Mouse (Mus musculus): Measurements from ENCODE around the gene Ccdc190. TPM values are rescaled to one million over a fixed set of nuclear protein-coding genes. Genes with fewer than 3 reads are reported as not detected.

Gene Ccdc190
- total and polyA plus RNA-seq, 3 experiments: not detected

DNA sequence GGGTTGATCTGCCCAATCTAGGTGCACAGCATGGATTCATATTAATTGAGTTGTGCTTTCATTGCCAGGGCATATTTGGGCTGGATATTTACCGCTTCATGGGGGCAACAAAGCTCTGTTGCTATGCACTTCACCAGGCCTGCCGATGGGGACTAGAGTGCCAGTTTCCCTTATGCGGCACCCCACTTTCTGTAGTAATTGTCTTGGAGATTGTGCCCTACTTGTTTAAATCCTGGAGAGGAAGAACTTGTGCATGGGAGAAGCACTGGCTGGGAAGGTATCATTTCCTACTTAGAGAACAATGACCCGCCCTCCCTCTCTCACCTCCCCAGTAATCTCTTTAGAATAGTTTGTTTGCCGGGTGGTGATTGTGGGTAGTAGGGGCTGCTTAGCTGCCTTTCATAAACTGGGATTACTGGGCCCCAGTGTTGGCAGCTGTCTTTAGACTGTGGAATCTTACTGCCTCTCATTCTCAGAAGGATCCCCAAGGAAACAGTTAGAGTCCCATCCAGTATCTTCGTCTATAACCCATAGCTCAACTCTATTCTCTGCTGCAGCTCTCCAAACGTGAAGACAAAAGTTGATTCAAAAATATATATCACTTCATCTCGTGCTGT lies 587 bp upstream of the Ccdc190 start:
- Histone ChIP-seq H3K79me2 (replicated peaks; ENCODE audit: control insufficient read depth, extremely low read depth, insufficient read depth, poor library complexity, severe bottlenecking) (no peaks in the 10 kb centered on the region), H3K9me3 (replicated peaks; ENCODE audit: low read length) (no peaks in the 10 kb centered on the region), H3K4me1 (ENCODE audit: control insufficient read depth in 1 of 2, insufficient read depth in 2 of 2) (peaks cover 0 to 11% of the 10 kb centered on the region in 2 experiments; a peak in 2 of 4 replicates), H3K4me2 (ENCODE audit: insufficient read depth, low read depth, poor library complexity, severe bottlenecking) (no peak overlapping the region), H3K27me3 (replicated peaks) (peaks cover 11% of the 10 kb centered on the region), H3K27ac (ENCODE audit: insufficient read depth, low read depth) (no peak overlapping the region), H3K9ac (ENCODE audit: insufficient read depth, low read depth) (no peak overlapping the region), H3K36me3 (replicated peaks in 1 of 2; ENCODE audit: control insufficient read depth in 1 of 2, insufficient read depth in 1 of 2, low read length in 1 of 2) (no peaks in the 10 kb centered on the region), H3K4me3 (replicated peaks in 1 of 3; ENCODE audit: low read depth in 2 of 3, low read length in 2 of 3, poor library complexity in 1 of 3) (no peak overlapping the region)
- dilution Hi-C loops (cut with MboI; ENCODE audit: extremely low pct_ligation_motif_present, extremely low pct_unique_long_range_greater_than_20kb, low sequenced_read_pairs) (no loop called here), in situ Hi-C loops (cut with MboI; ENCODE audit: low pct_ligation_motif_present, low pct_unique_long_range_greater_than_20kb, low sequenced_read_pairs) (loop anchor here (10.0 kb wide), 2 partner anchors 253 to 393 kb away; partner anchors contain the start of gene Nuf2)
- TF ChIP-seq JUND (conservative IDR thresholded peaks at IDR 0.05; ENCODE audit: low read depth, low read length) (no peak), PAX5 (IDR thresholded peaks at IDR 0.05; ENCODE audit: low read length) (no peak), NRF1 (IDR thresholded peaks at IDR 0.05; ENCODE audit: low read depth, low read length) (no peak), ZC3H11A (IDR thresholded peaks at IDR 0.05; ENCODE audit: low read depth, low read length) (no peak), RCOR1 (conservative IDR thresholded peaks at IDR 0.05; ENCODE audit: low read depth, low read length) (no peak), ZKSCAN1 (IDR thresholded peaks at IDR 0.05; ENCODE audit: borderline replicate concordance, low read depth, low read length) (no peak), ELF1 (IDR thresholded peaks at IDR 0.05; ENCODE audit: low read depth, low read length) (no peak), RAD21 (IDR thresholded peaks at IDR 0.05; ENCODE audit: low read depth, low read length) (no peak), MAFK (IDR thresholded peaks at IDR 0.05; ENCODE audit: insufficient replicate concordance, low read length) (no peak), CHD1 (IDR thresholded peaks at IDR 0.05; ENCODE audit: low read depth, low read length) (no peak), POLR2AphosphoS2 (IDR thresholded peaks at IDR 0.05; ENCODE audit: low read depth, low read length) (no peak), MAZ (IDR thresholded peaks at IDR 0.05; ENCODE audit: low read depth, low read length) (no peak), ZMIZ1 (IDR thresholded peaks at IDR 0.05; ENCODE audit: low read depth, low read length) (no peak), ZNF384 (IDR thresholded peaks at IDR 0.05; ENCODE audit: low read depth, low read length) (no peak), POLR2A (IDR thresholded peaks at IDR 0.05; ENCODE audit: low read depth, low read length) (no peak), MYC (IDR thresholded peaks at IDR 0.05; ENCODE audit: low read depth, low read length) (no peak), CHD2 (IDR thresholded peaks at IDR 0.05; ENCODE audit: low read length) (no peak), SMC3 (IDR thresholded peaks at IDR 0.05; ENCODE audit: low read depth, low read length) (no peak), BHLHE40 (IDR thresholded peaks at IDR 0.05; ENCODE audit: low read depth, low read length) (no peak), TBP (conservative IDR thresholded peaks at IDR 0.05; ENCODE audit: low read depth, low read length) (no peak)
- DNase-seq (ENCODE audit: extremely low read depth): no peak

DNA sequence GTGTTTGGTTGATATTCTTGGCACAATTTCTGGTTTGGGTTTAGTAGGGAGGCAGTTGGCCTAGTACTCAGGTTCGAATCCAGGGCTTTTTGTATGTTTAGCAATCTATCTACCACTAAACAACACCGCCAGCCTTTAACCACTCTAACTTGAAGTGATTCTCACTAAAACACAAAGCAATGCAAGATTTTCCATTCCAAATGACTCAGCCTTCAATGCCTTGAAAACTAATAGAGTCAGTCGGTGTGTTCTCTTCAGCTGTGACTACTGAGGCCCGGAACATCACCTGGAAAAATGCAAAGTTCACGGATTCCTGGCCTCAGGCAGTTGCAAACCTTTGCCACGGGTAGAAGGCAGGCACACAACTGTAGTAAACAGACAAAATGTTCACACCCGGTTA lies 3.2 kb downstream of the Ccdc190 start:
- in situ Hi-C loops (cut with MboI; ENCODE audit: low pct_ligation_motif_present, low pct_unique_long_range_greater_than_20kb, low sequenced_read_pairs): no loop called here

More for the DNA sequence above, 3.2 kb downstream of the Ccdc190 start:
- no peak overlapping the region for H3K4me3 ChIP-seq (replicated peaks in 1 of 3; ENCODE audit: low read depth in 2 of 3, low read length in 2 of 3, poor library complexity in 1 of 3)
- no peak overlapping the region for H3K4me2 ChIP-seq (ENCODE audit: insufficient read depth, low read depth, poor library complexity, severe bottlenecking)
- no peaks in the 10 kb centered on the region for H3K36me3 ChIP-seq (replicated peaks in 1 of 2; ENCODE audit: control insufficient read depth in 1 of 2, insufficient read depth in 1 of 2, low read length in 1 of 2)
- dilution Hi-C loops (cut with MboI; ENCODE audit: extremely low pct_ligation_motif_present, extremely low pct_unique_long_range_greater_than_20kb, low sequenced_read_pairs): no loop called here
- DNase-seq (ENCODE audit: extremely low read depth): no peak
- H3K9me3 ChIP-seq (replicated peaks; ENCODE audit: low read length): no peaks in the 10 kb centered on the region
- no peaks in the 10 kb centered on the region for H3K79me2 ChIP-seq (replicated peaks; ENCODE audit: control insufficient read depth, extremely low read depth, insufficient read depth, poor library complexity, severe bottlenecking)
- H3K27ac ChIP-seq (ENCODE audit: insufficient read depth, low read depth): no peak overlapping the region
- peaks cover 0 to 13% of the 10 kb centered on the region in 2 experiments; a peak in 2 of 4 replicates for H3K4me1 ChIP-seq (ENCODE audit: control insufficient read depth in 1 of 2, insufficient read depth in 2 of 2)
- TF ChIP-seq ETS1 (conservative IDR thresholded peaks at IDR 0.05; ENCODE audit: low read depth, low read length) (peak; percentile 18; the same call in 1 of the 2 replicates), JUND (conservative IDR thresholded peaks at IDR 0.05; ENCODE audit: low read depth, low read length) (peak; percentile 54; the same call in 1 of the 2 replicates), POLR2A (IDR thresholded peaks at IDR 0.05; ENCODE audit: low read depth, low read length) (no peak), EP300 (IDR thresholded peaks at IDR 0.05; ENCODE audit: low read length) (peak; percentile 85), RCOR1 (conservative IDR thresholded peaks at IDR 0.05; ENCODE audit: low read depth, low read length) (no peak), ZKSCAN1 (IDR thresholded peaks at IDR 0.05; ENCODE audit: borderline replicate concordance, low read depth, low read length) (no peak), ELF1 (IDR thresholded peaks at IDR 0.05; ENCODE audit: low read depth, low read length) (no peak), IRF4 (IDR thresholded peaks at IDR 0.05; ENCODE audit: low read depth, low read length) (peak; percentile 77), JUN (IDR thresholded peaks at IDR 0.05; ENCODE audit: insufficient read depth, low read depth, low read length) (peak; percentile 37; the same call in 1 of the 2 replicates)
- H3K9ac ChIP-seq (ENCODE audit: insufficient read depth, low read depth): no peak overlapping the region
- peaks cover 11% of the 10 kb centered on the region for H3K27me3 ChIP-seq (replicated peaks)

All from CH12.LX (cell line).